Mouse (Mus musculus) myocyte (in vitro differentiated cells): ENCODE measurements around the gene Gm8994. TPM values are rescaled to one million over a fixed set of nuclear protein-coding genes. Genes with fewer than 3 reads are reported as not detected.

Experiments
- H3K27me3 ChIP-seq: one replicate; pipeline ENCODE4 v1.6.1; 2011; ENCODE audit not compliant: control insufficient read depth, insufficient read depth, insufficient read length
- H3K36me3 ChIP-seq: one replicate; pipeline ENCODE4 v1.6.1; 2011; ENCODE audit not compliant: control insufficient read depth, insufficient read depth
- H3K4me2 ChIP-seq: one replicate; pipeline ENCODE4 v1.6.1; 2011; ENCODE audit warnings: low read depth, control low read depth
- H3K4me3 ChIP-seq: one replicate; pipeline ENCODE4 v1.5.1; 2011; ENCODE audit warnings: mild to moderate bottlenecking, control low read depth, moderate library complexity
- H3K79me2 ChIP-seq: one replicate; pipeline ENCODE4 v1.6.1; 2011; ENCODE audit not compliant: control insufficient read depth, insufficient read depth
- H3ac ChIP-seq: one replicate; pipeline ENCODE4 v1.6.1; 2011; ENCODE audit not compliant: control insufficient read depth, insufficient read length
- CEBPB ChIP-seq: IDR thresholded peaks from 2 replicates; pipeline ENCODE4 v1.6.1; 2011; ENCODE audit warnings: mild to moderate bottlenecking, moderate library complexity; ENCODE audit not compliant: poor library complexity, insufficient read depth, severe bottlenecking
- E2F4 ChIP-seq: IDR thresholded peaks from one replicate; pipeline ENCODE4 v1.6.1; 2011; ENCODE audit warnings: mild to moderate bottlenecking, control low read depth, moderate library complexity; ENCODE audit not compliant: insufficient read depth
- MAX ChIP-seq: IDR thresholded peaks from one replicate; pipeline ENCODE4 v1.6.1; 2011; ENCODE audit warnings: low read depth, mild to moderate bottlenecking, control low read depth
- MYOD1 ChIP-seq, 3 experiments: IDR thresholded peaks; one replicate each; pipeline ENCODE4 v1.6.1; 2011; ENCODE audit warnings: control low read depth in 2 of 3, low read depth in 2 of 3, mild to moderate bottlenecking in 2 of 3, moderate library complexity in 1 of 3; ENCODE audit not compliant: insufficient read length in 2 of 3, control insufficient read depth in 1 of 3
- MYOG ChIP-seq, 3 experiments: IDR thresholded peaks; one replicate each; pipeline ENCODE4 v1.6.1; 2011; ENCODE audit warnings: control low read depth in 2 of 3, low read depth in 2 of 3, mild to moderate bottlenecking in 2 of 3; ENCODE audit not compliant: insufficient read length in 2 of 3, control insufficient read depth in 1 of 3, insufficient read depth in 1 of 3
- POLR2A ChIP-seq: IDR thresholded peaks from one replicate; pipeline ENCODE4 v1.6.1; 2011; ENCODE audit warnings: low read depth, mild to moderate bottlenecking, control low read depth, moderate library complexity; ENCODE audit not compliant: insufficient read length
- POLR2AphosphoS2 ChIP-seq: IDR thresholded peaks from one replicate; pipeline ENCODE4 v1.6.1; 2011; ENCODE audit warnings: low read depth, control low read depth; ENCODE audit not compliant: insufficient read length
- REST ChIP-seq: IDR thresholded peaks from one replicate; pipeline ENCODE4 v1.6.1; 2011; ENCODE audit warnings: mild to moderate bottlenecking, control low read depth, moderate library complexity; ENCODE audit not compliant: insufficient read depth, insufficient read length
- SRF ChIP-seq: IDR thresholded peaks from one replicate; pipeline ENCODE4 v1.6.1; 2011; ENCODE audit warnings: low read depth; ENCODE audit not compliant: control insufficient read depth, insufficient read length
- TCF12 ChIP-seq: IDR thresholded peaks from one replicate; pipeline ENCODE4 v1.6.1; 2011; ENCODE audit warnings: mild to moderate bottlenecking, control low read depth; ENCODE audit not compliant: poor library complexity, insufficient read depth, severe bottlenecking
- TCF3 ChIP-seq: IDR thresholded peaks from one replicate; pipeline ENCODE4 v1.6.1; 2011; ENCODE audit warnings: low read depth, control low read depth; ENCODE audit not compliant: insufficient read length
- USF1 ChIP-seq: IDR thresholded peaks from one replicate; pipeline ENCODE4 v1.6.1; 2011; ENCODE audit warnings: low read depth, mild to moderate bottlenecking, control low read depth, moderate library complexity
- polyA plus RNA-seq: library from polyadenylated mRNA; unstranded; fragments of >200 nt; fragmentation: generic; extraction: Trizol; gene quantifications from one replicate; pipeline ENCODE4 v1.2.1, GENCODE M21; 2012; ENCODE audit warnings: missing spikeins

The Gm8994 gene
- polyA plus RNA-seq, 1 experiment: not detected

DNA sequence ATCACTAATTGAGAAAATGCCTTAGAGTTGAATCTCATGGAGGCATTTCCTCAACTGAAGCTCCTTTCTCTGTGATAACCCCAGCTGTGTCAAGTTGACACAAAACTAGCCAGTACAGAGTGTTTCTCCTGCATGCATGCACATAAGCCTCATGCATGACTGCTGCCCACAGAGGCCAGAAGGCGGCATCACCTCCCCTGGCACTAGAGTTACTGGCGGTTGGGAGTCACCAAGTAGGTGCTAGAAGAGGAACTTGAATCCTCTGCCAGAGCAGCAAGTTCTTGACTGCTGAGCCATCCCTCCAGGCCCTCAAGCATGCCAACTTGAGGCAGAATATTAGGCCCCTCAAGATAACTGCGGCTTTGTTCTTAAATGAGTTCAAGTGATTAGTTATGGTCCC lies 35.9 kb upstream of the Gm8994 start:
- no peak overlapping the region for H3K4me2 ChIP-seq
- no peaks in the 10 kb centered on the region for H3K79me2 ChIP-seq
- TF ChIP-seq USF1: no peak
- TF ChIP-seq MYOG (IDR thresholded peaks at IDR 0.05; ENCODE audit: control insufficient read depth in 1 of 3, insufficient read depth in 1 of 3, insufficient read length in 2 of 3, low read depth in 2 of 3): no peak
- TF ChIP-seq SRF: no peak
- no peak for TF ChIP-seq POLR2AphosphoS2
- no peak for TF ChIP-seq REST
- TF ChIP-seq TCF12: no peak
- no peak for TF ChIP-seq TCF3
- no peak for TF ChIP-seq MAX
- no peak for TF ChIP-seq E2F4
- TF ChIP-seq CEBPB: no peak
- no peak for TF ChIP-seq MYOD1 (IDR thresholded peaks at IDR 0.05; ENCODE audit: control insufficient read depth in 1 of 3, insufficient read length in 2 of 3, low read depth in 2 of 3)
- TF ChIP-seq POLR2A: no peak
- no peaks in the 10 kb centered on the region for H3K36me3 ChIP-seq
- no peaks in the 10 kb centered on the region for H3K27me3 ChIP-seq
- no peak overlapping the region for H3ac ChIP-seq
- H3K4me3 ChIP-seq: no peak overlapping the region

- TF ChIP-seq TCF3: no peak
- TF ChIP-seq REST: no peak
- no peak for TF ChIP-seq CEBPB
- TF ChIP-seq E2F4: no peak
- no peak for TF ChIP-seq MYOG (IDR thresholded peaks at IDR 0.05; ENCODE audit: control insufficient read depth in 1 of 3, insufficient read depth in 1 of 3, insufficient read length in 2 of 3, low read depth in 2 of 3)
- Histone ChIP-seq H3K27me3 (no peaks in the 10 kb centered on the region), H3K79me2 (no peaks in the 10 kb centered on the region), H3ac (no peak overlapping the region), H3K4me3 (no peak overlapping the region), H3K36me3 (no peaks in the 10 kb centered on the region), H3K4me2 (no peak overlapping the region)
Observed at GRCm38 (mm10) chr6:136291951-136292714, 35.2 kb upstream of the Gm8994 start.

- no peak overlapping the region for H3ac ChIP-seq
- no peaks in the 10 kb centered on the region for H3K27me3 ChIP-seq
- no peaks in the 10 kb centered on the region for H3K36me3 ChIP-seq
- no peaks in the 10 kb centered on the region for H3K79me2 ChIP-seq
- no peak overlapping the region for H3K4me2 ChIP-seq
- H3K4me3 ChIP-seq: no peak overlapping the region
- no peak for TF ChIP-seq MYOD1 (IDR thresholded peaks at IDR 0.05; ENCODE audit: control insufficient read depth in 1 of 3, insufficient read length in 2 of 3, low read depth in 2 of 3)
- no peak for TF ChIP-seq POLR2AphosphoS2
Observed at GRCm38 (mm10) chr6:136293700-136294099, 33.6 kb upstream of the Gm8994 start.

- Histone ChIP-seq H3K36me3 (no peaks in the 10 kb centered on the region), H3K27me3 (no peaks in the 10 kb centered on the region), H3K79me2 (no peaks in the 10 kb centered on the region), H3K4me2 (no peak overlapping the region), H3K4me3 (no peak overlapping the region), H3ac (no peak overlapping the region)
- no peak for TF ChIP-seq USF1
- TF ChIP-seq SRF: no peak
- no peak for TF ChIP-seq TCF12
- no peak for TF ChIP-seq E2F4
- TF ChIP-seq MYOD1 (IDR thresholded peaks at IDR 0.05; ENCODE audit: control insufficient read depth in 1 of 3, insufficient read length in 2 of 3, low read depth in 2 of 3): no peak
- TF ChIP-seq TCF3: no peak
- no peak for TF ChIP-seq MAX
- TF ChIP-seq POLR2A: no peak
- no peak for TF ChIP-seq REST
- TF ChIP-seq CEBPB: no peak
- TF ChIP-seq POLR2AphosphoS2: no peak
- no peak for TF ChIP-seq MYOG (IDR thresholded peaks at IDR 0.05; ENCODE audit: control insufficient read depth in 1 of 3, insufficient read depth in 1 of 3, insufficient read length in 2 of 3, low read depth in 2 of 3)
Observed at GRCm38 (mm10) chr6:136295821-136296220, 31.5 kb upstream of the Gm8994 start.

- no peaks in the 10 kb centered on the region for H3K36me3 ChIP-seq
- no peak overlapping the region for H3K4me3 ChIP-seq
- H3ac ChIP-seq: no peak overlapping the region
- no peak overlapping the region for H3K4me2 ChIP-seq
- no peaks in the 10 kb centered on the region for H3K79me2 ChIP-seq
- no peaks in the 10 kb centered on the region for H3K27me3 ChIP-seq
- no peak for TF ChIP-seq TCF3
- no peak for TF ChIP-seq E2F4
- no peak for TF ChIP-seq POLR2AphosphoS2
- no peak for TF ChIP-seq MAX
- TF ChIP-seq POLR2A: no peak
- no peak for TF ChIP-seq TCF12
- no peak for TF ChIP-seq SRF
- no peak for TF ChIP-seq MYOG (IDR thresholded peaks at IDR 0.05; ENCODE audit: control insufficient read depth in 1 of 3, insufficient read depth in 1 of 3, insufficient read length in 2 of 3, low read depth in 2 of 3)
- no peak for TF ChIP-seq USF1
- no peak for TF ChIP-seq MYOD1 (IDR thresholded peaks at IDR 0.05; ENCODE audit: control insufficient read depth in 1 of 3, insufficient read length in 2 of 3, low read depth in 2 of 3)
- TF ChIP-seq REST: no peak
- TF ChIP-seq CEBPB: no peak
Observed at GRCm38 (mm10) chr6:136296251-136296650, 31.1 kb upstream of the Gm8994 start.
